Mouse (Mus musculus) forebrain, embryonic 14.5 days (tissue): ENCODE measurements around the gene Tbx20. TPM values are rescaled to one million over a fixed set of nuclear protein-coding genes. Genes with fewer than 3 reads are reported as not detected.

Source experiments
- ATAC-seq: fragments of 200-750 bp; cut with Nextera tagmentation; 2 replicates; pipeline ENCODE4 v1.8.0; 2017; ENCODE audit warnings: mild to moderate bottlenecking, moderate library complexity
- DNase-seq: peaks from one replicate; pipeline ENCODE4 v3.0.0-alpha.2; 2015; ENCODE audit warnings: low spot score
- H3K27ac ChIP-seq: fragments of 300-500 bp; sonication (generic); 2 replicates; pipeline ENCODE4 v1.5.1; 2014; ENCODE audit warnings: low read depth, mild to moderate bottlenecking, control low read depth, low read length, moderate library complexity
- H3K27me3 ChIP-seq: fragments of 300-500 bp; sonication (generic); replicated peaks from 2 replicates; pipeline ENCODE4 v1.6.1; 2014; ENCODE audit warnings: low read length, control low read depth, mixed read lengths; ENCODE audit not compliant: control insufficient read depth, insufficient read depth
- H3K36me3 ChIP-seq: fragments of 300-500 bp; sonication (generic); 2 replicates; pipeline ENCODE4 v1.6.1; 2014; ENCODE audit warnings: low read length, control low read depth; ENCODE audit not compliant: control insufficient read depth, insufficient read depth
- H3K4me1 ChIP-seq: fragments of 300-500 bp; sonication (generic); 2 replicates; pipeline ENCODE4 v1.6.1; 2014; ENCODE audit warnings: antibody characterized with exemption, low read length, control low read depth; ENCODE audit not compliant: control insufficient read depth, insufficient read depth
- H3K4me2 ChIP-seq: fragments of 300-500 bp; sonication (generic); 2 replicates; pipeline ENCODE4 v1.6.1; 2014; ENCODE audit warnings: mild to moderate bottlenecking, control low read depth, low read length
- H3K4me3 ChIP-seq: fragments of 300-500 bp; sonication (generic); 2 replicates; pipeline ENCODE4 v1.5.1; 2014; ENCODE audit warnings: low read depth, low read length, control low read depth
- H3K9ac ChIP-seq: fragments of 300-500 bp; sonication (generic); 2 replicates; pipeline ENCODE4 v1.6.1; 2014; ENCODE audit warnings: mild to moderate bottlenecking, low read length, control low read depth, moderate library complexity
- H3K9me3 ChIP-seq: fragments of 300-500 bp; sonication (generic); replicated peaks from 2 replicates; pipeline ENCODE4 v1.6.1; 2016; ENCODE audit warnings: low read length, control low read depth, mixed read lengths; ENCODE audit not compliant: control insufficient read depth
- WGBS: fragments of 180-500 bp; shearing (Covaris S2); extraction: QIAGEN DNeasy Blood & Tissue Kit; methylation state at CpG from one replicate; pipeline ENCODE4 v1.1.7; 2014; 5-methylcytosine and 5-hydroxymethylcytosine counted together
- polyA plus RNA-seq: library from polyadenylated mRNA; unstranded; fragments of >200 nt; fragmentation: Nextera tagmentation; extraction: Ambion mirVana; gene quantifications from 2 replicates; pipeline ENCODE4 v1.2.1, GENCODE M21; 2014

The Tbx20 gene
- 0.04 TPM in 1 of 2 replicates, not detected in the other for polyA plus RNA-seq

DNA sequence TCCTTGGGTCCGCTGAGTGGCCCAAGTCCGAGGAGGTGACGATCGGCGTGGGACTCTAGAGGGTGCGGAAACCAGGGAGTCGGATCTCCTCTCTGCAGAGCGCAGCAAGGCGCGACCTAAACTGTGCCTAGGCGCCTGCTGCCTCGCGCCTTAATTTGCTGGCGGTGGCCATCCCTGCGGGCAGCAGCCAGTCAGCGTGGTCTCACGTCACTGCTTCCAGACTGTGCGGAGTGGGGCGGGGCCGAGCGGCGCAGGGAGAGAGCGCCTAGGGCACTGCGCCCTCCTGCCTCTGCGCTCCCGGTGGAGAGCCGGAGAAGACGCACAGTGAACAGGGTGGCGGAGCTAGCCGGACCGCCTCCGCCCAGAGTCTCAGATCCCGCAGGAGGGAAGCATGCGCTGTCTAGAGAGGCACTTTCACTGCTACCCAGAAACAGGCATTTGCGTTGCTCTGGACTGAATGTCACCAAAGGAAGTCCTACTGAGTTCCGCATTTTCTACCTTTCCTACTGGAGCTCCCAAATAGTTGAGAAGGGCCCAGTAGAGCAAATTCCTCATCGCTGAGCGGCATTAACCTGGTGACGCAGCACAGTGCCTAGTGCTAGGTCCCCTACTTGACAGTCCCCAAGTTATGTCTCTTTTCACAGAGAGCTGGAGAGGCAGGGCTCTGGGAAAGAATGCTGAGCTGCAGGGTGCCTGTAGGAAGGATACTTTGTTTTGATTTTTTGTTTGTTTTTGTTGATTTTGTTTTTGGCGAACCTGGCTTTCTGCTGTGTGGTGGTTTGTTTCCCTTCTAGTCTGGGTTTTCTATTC lies at the start of gene Tbx20:
TSS of gene Tbx20 (minus strand) at position 144 of the 810 bp plus-strand sequence.
- H3K27ac ChIP-seq: no peak within 1 kb of the TSS
- H3K27me3 ChIP-seq: peaks cover 93% of the 10 kb centered on the region
- no peak within 1 kb of the TSS for H3K9ac ChIP-seq
- H3K4me3 ChIP-seq: peak within 1 kb of the TSS; percentile 26
- peak; percentile 83 for ATAC-seq
- under 1% methylated on average over 40 of the region's 40 CpGs for WGBS
- no peaks in the 10 kb centered on the region for H3K9me3 ChIP-seq
- peak within 1 kb of the TSS; percentile 41 for H3K4me2 ChIP-seq
- peak; percentile 64 for DNase-seq
- no peaks in the 10 kb centered on the region; the same call in 1 of the 2 replicates for H3K4me1 ChIP-seq
- no peaks in the 10 kb centered on the region for H3K36me3 ChIP-seq

DNA sequence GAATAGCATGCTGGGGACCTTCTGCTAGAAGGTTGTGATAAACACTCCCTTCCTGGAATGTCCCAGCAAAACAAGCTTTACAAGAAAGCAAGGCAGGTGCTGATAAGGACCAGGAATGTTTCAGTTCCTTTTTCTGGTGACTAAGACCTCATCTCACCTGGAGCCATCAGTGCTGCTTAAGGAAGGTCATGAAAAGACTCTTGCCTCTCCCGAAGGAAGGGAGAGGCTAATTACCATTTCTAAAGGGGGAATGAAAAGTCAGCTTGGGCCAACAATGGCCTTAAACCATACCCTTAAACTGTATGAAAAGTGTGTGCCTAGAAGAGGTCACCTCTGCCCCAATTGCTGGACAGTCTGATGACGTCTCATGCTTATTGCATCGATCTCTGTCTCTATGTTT lies 44.4 kb upstream of the Tbx20 start:
- no peaks in the 10 kb centered on the region for H3K27me3 ChIP-seq
- ATAC-seq: no peak
- H3K4me1 ChIP-seq: no peaks in the 10 kb centered on the region
- H3K36me3 ChIP-seq: no peaks in the 10 kb centered on the region
- H3K9me3 ChIP-seq: no peaks in the 10 kb centered on the region
- H3K27ac ChIP-seq: no peak overlapping the region
- H3K9ac ChIP-seq: no peak overlapping the region
- H3K4me3 ChIP-seq: no peak overlapping the region
- DNase-seq: no peak
- no peak overlapping the region for H3K4me2 ChIP-seq
- WGBS: 70% methylated on average over 3 of the region's 3 CpGs

DNA sequence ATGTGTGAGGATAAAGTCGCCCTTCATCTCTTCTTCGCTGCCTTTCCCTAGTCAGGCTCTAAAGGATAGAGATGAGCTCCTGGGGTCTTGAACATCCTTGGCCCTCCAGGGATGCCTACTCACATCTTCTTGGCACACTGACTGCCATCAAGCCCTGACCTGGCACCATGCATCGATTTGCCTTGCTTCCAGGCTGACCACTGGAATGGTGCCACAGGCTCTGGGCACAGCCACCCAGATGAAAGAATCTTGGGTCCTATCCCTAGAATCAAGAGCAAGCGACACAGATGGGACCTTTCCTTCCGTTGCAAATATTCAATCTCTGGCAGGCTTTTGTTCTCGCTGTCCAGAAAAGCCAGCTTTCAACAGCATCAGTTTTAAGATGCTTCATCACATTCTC lies 38.4 kb upstream of the Tbx20 start:
- H3K36me3 ChIP-seq: no peaks in the 10 kb centered on the region
- H3K4me1 ChIP-seq: no peaks in the 10 kb centered on the region
- H3K4me2 ChIP-seq: no peak overlapping the region
- DNase-seq (no peak), ATAC-seq (no peak)
- no peaks in the 10 kb centered on the region for H3K27me3 ChIP-seq
- no peak overlapping the region for H3K27ac ChIP-seq
- 91% methylated on average over 6 of the region's 6 CpGs for WGBS
- H3K9me3 ChIP-seq: no peaks in the 10 kb centered on the region
- no peak overlapping the region for H3K4me3 ChIP-seq
- no peak overlapping the region for H3K9ac ChIP-seq

DNA sequence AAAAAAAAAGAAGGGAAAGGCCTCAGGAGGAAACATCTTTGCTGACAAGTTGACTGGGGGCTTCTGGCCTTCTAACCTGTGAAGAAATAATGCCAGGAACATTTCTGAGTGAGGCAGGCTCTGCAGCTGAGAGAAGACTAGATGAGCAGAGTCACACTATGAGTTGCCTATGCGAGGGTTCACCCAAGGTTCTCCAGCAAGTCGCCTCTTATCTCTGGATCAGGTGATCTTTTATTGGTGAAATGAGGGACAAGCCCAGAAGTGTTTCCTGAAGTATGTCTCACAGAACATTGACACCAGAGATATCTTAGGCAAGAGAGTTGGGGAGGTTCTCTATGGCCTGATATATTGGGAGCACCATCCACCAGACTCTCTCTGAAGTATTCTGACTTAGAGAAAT lies 18.0 kb upstream of the Tbx20 start:
- no peak overlapping the region for H3K4me3 ChIP-seq
- ATAC-seq (no peak), DNase-seq (no peak)
- H3K36me3 ChIP-seq: no peaks in the 10 kb centered on the region
- H3K9ac ChIP-seq: no peak overlapping the region
- no peaks in the 10 kb centered on the region for H3K4me1 ChIP-seq
- 93% methylated on average over 2 of the region's 2 CpGs for WGBS
- H3K27me3 ChIP-seq: no peaks in the 10 kb centered on the region
- H3K4me2 ChIP-seq: no peak overlapping the region
- H3K9me3 ChIP-seq: no peaks in the 10 kb centered on the region
- no peak overlapping the region for H3K27ac ChIP-seq

DNA sequence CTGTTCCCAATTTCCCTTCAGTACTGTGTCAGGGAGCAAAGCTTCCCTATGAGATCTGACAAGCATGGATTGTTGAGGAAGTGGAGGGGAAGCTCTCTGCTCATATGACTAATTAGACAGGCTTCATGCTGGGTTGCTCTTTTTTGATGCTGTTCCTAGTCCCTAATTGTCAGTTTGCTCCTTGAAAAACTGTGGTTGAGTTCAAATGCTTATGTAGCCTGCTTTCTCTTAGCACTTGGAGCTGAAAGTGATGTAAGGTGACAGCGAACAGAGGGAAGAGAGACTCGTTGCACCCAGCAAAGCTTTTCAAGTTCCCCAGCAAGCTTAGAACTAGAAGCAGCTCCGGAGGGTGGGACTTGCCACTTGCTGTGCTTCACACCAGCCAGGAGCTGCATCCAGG lies 15.3 kb upstream of the Tbx20 start:
- 48% methylated on average over 3 of the region's 3 CpGs for WGBS
- ATAC-seq: no peak

DNA sequence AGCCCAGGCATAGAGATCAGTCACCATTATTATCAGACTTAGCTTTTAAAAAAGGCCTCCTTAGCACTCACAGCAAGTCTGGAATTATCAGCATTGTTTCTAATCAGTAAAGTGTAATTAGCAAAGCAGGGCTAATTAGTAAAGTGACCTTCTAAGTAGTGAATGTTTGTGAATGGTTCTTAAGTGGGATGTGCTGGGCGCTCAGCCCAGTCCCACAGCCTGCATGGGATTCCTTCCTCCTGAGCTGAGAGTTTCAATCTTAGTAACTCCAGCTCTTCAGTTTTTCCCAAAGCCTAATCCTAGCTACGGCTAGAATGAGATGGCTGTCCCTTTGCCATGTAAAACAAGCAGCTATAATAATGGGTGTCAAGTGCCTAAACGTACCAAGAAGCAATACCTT lies 8.2 kb upstream of the Tbx20 start:
- H3K4me3 ChIP-seq: no peak overlapping the region
- DNase-seq: peak; percentile 64
- 6% methylated on average over 3 of the region's 3 CpGs for WGBS
- no peak overlapping the region for H3K9ac ChIP-seq
- H3K27ac ChIP-seq: no peak overlapping the region
- no peak overlapping the region for H3K4me2 ChIP-seq
- peaks cover 5% of the 10 kb centered on the region for H3K4me1 ChIP-seq
- no peaks in the 10 kb centered on the region for H3K36me3 ChIP-seq
- ATAC-seq: peak; percentile 52; the same call in 1 of the 2 replicates
- peaks cover 50% of the 10 kb centered on the region for H3K27me3 ChIP-seq
- H3K9me3 ChIP-seq: no peaks in the 10 kb centered on the region

More for the DNA sequence above, 15.3 kb upstream of the Tbx20 start:
- Histone ChIP-seq H3K9ac (no peak overlapping the region), H3K4me3 (no peak overlapping the region), H3K9me3 (no peaks in the 10 kb centered on the region), H3K27ac (no peak overlapping the region), H3K4me2 (no peak overlapping the region), H3K36me3 (no peaks in the 10 kb centered on the region), H3K4me1 (no peaks in the 10 kb centered on the region), H3K27me3 (no peaks in the 10 kb centered on the region)
- DNase-seq: no peak

DNA sequence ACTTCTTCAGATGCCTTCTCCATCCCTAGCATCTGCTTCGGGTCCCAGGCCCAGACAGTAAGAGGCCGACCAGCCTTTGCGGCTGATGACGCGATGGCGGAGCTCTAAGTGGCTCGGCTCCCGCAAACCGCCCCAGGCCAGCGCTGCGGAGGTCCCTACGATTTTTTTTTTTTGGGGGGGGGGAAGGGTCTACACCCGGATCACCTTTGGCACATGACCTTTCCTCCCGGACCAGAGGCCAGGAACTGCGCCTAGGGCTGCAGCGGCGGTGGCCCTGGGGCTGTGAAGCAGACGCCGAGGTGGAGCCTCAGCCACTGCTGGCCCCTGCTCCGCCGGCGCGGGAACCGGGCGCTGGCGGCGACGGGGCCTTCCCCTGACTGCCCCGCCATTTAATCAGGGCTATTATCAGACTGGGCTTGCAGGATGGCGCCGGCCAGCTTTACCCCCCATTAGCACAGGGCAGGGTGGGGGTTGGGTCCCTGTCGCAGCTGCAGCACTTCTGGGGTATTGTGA lies 6.9 kb upstream of the Tbx20 start:
- Histone ChIP-seq H3K9me3 (no peaks in the 10 kb centered on the region), H3K4me1 (peaks cover 5% of the 10 kb centered on the region), H3K9ac (peak overlapping the region; percentile 13; the same call in 1 of the 2 replicates), H3K27me3 (peaks cover 63% of the 10 kb centered on the region), H3K4me3 (peak overlapping the region; percentile 26), H3K27ac (no peak overlapping the region), H3K4me2 (peak overlapping the region; percentile 55), H3K36me3 (no peaks in the 10 kb centered on the region)
- no peak for DNase-seq
- WGBS: 0% methylated on average over 32 of the region's 32 CpGs
- peak; percentile 68 for ATAC-seq

DNA sequence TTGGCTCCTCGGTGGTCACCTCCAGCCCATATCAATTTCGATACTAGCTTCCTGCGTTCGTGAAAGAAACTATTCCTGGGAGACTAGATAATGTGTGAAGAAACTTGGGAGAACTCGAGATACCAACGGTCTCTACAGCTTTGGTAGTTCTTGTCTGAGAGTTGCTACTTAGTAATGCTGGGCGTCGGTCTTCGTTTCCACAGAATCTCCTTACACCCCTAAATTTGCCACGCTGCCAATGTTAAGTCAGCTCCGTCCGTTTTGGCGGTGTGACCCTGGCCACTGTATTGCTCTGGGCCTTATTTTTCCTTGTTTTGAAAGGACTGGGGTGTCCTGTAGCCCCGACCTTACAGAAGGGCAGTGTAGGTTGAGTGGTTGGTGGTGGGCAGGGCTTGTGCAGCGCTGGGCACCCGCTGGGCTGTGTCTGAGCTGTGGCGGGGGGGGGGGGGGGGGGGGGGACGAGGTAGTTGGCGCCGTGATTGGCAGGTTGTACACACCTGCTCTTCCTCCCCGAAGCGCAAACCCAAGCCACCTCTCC lies 6.4 kb upstream of the Tbx20 start:
- Histone ChIP-seq H3K36me3 (no peaks in the 10 kb centered on the region), H3K4me3 (peak overlapping the region; percentile 26), H3K9me3 (no peaks in the 10 kb centered on the region), H3K9ac (no peak overlapping the region), H3K27ac (no peak overlapping the region), H3K27me3 (peaks cover 68% of the 10 kb centered on the region), H3K4me2 (peak overlapping the region; percentile 55), H3K4me1 (peaks cover 5% of the 10 kb centered on the region)
- ATAC-seq (peak; percentile 42), DNase-seq (no peak)
- 1% methylated on average over 17 of the region's 22 CpGs for WGBS

DNA sequence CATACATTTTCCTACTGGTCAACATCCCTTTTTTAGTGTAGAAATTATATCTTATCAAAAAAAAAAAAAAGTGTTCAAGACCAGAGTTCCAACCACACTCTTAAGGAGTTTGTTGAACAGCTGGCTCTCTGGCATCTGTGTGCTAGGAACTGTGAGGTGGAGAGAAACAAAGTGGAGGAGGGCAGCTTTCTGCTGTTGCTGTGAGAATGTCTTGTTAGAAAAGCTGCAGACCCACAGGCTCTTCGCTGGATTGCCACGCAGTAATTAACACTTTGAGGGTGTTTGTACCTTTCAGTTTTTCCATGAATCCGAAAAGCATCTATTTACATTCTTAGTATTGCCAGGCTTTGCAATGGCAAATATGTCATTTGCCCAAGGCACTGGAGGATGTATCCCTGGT lies 5.9 kb upstream of the Tbx20 start:
- Histone ChIP-seq H3K27ac (no peak overlapping the region), H3K9ac (no peak overlapping the region), H3K4me3 (no peak overlapping the region), H3K27me3 (peaks cover 72% of the 10 kb centered on the region), H3K9me3 (no peaks in the 10 kb centered on the region), H3K4me2 (no peak overlapping the region), H3K36me3 (no peaks in the 10 kb centered on the region), H3K4me1 (peaks cover 5% of the 10 kb centered on the region)
- WGBS: 4% methylated on average over 3 of the region's 3 CpGs
- no peak for DNase-seq
- ATAC-seq: no peak
